Mouse (Mus musculus) limb, embryonic 14.5 days (tissue): ENCODE data around the gene Dpysl5. TPM values are rescaled to one million over a fixed set of nuclear protein-coding genes. Genes with fewer than 3 reads are reported as not detected.

Experiments used
- ATAC-seq: fragments of 200-750 bp; cut with Nextera tagmentation; 2 replicates; pipeline ENCODE4 v1.8.0; 2017; ENCODE audit warnings: low read depth, moderate number of reproducible peaks, moderate TSS enrichment; ENCODE audit not compliant: low FRiP score
- DNase-seq: peaks from one replicate; pipeline ENCODE4 v3.0.0-alpha.2; 2015; ENCODE audit warnings: low spot score
- H3K27ac ChIP-seq: fragments of 300-500 bp; sonication (generic); replicated peaks from 2 replicates; pipeline ENCODE4 v1.5.1; 2014; ENCODE audit warnings: low read depth, mild to moderate bottlenecking, low read length, moderate library complexity, mixed read lengths
- H3K27me3 ChIP-seq: fragments of 300-500 bp; sonication (generic); 2 replicates; pipeline ENCODE4 v1.6.1; 2014; ENCODE audit warnings: low read length, mixed read lengths; ENCODE audit not compliant: control insufficient read depth, insufficient read depth
- H3K36me3 ChIP-seq: fragments of 300-500 bp; sonication (generic); 2 replicates; pipeline ENCODE4 v1.6.1; 2014; ENCODE audit warnings: mild to moderate bottlenecking, low read length, moderate library complexity, mixed read lengths; ENCODE audit not compliant: control insufficient read depth, insufficient read depth
- H3K4me1 ChIP-seq: fragments of 300-500 bp; sonication (generic); 2 replicates; pipeline ENCODE4 v1.6.1; 2014; ENCODE audit warnings: antibody characterized with exemption, low read length, mixed read lengths; ENCODE audit not compliant: control insufficient read depth, insufficient read depth
- H3K4me2 ChIP-seq: fragments of 300-500 bp; sonication (generic); replicated peaks from 2 replicates; pipeline ENCODE4 v1.6.1; 2014; ENCODE audit warnings: low read depth, mild to moderate bottlenecking, low read length, moderate library complexity; ENCODE audit not compliant: severe bottlenecking
- H3K4me3 ChIP-seq: fragments of 300-500 bp; sonication (generic); replicated peaks from 2 replicates; pipeline ENCODE4 v1.5.1; 2014; ENCODE audit warnings: low read length
- H3K9ac ChIP-seq: fragments of 300-500 bp; sonication (generic); 2 replicates; pipeline ENCODE4 v1.6.1; 2014; ENCODE audit warnings: mild to moderate bottlenecking, low read depth, low read length, moderate library complexity; ENCODE audit not compliant: severe bottlenecking
- H3K9me3 ChIP-seq: fragments of 300-500 bp; sonication (generic); 2 replicates; pipeline ENCODE4 v1.6.1; 2016; ENCODE audit warnings: low read length; ENCODE audit not compliant: control insufficient read depth
- POLR2A ChIP-seq: fragments of 200-500 bp; IDR thresholded peaks from 2 replicates; pipeline ENCODE4 v1.8.0; 2012; ENCODE audit warnings: inconsistent platforms, mild to moderate bottlenecking, moderate library complexity, borderline replicate concordance; ENCODE audit not compliant: insufficient read depth, insufficient read length; ENCODE audit errors: extremely low read depth
- WGBS: fragments of 180-500 bp; shearing (Covaris S2); extraction: QIAGEN DNeasy Blood & Tissue Kit; methylation state at CpG from one replicate; pipeline ENCODE4 v1.1.7; 2014; 5-methylcytosine and 5-hydroxymethylcytosine counted together
- polyA plus RNA-seq, 2 experiments: library from polyadenylated mRNA; depleted of rRNA in 1 of 2; stranded (reverse) in 1 of 2; unstranded in 1 of 2; fragments of >200 nt; fragmentation: Nextera tagmentation in 1 of 2; extraction: Ambion mirVana in 1 of 2; gene quantifications; 2 replicates each; pipeline versions ENCODE4 v1.2.1 to v1.2.3; 2012 to 2014

Gene Dpysl5
- polyA plus RNA-seq, 2 experiments: 4.6 to 9.2 TPM

- H3K36me3 ChIP-seq: no peaks in the 10 kb centered on the region
- H3K4me2 ChIP-seq: peak overlapping the region; percentile 88
- H3K4me1 ChIP-seq: peaks cover 9% of the 10 kb centered on the region
- no peak for TF ChIP-seq POLR2A
- no peak overlapping the region for H3K27ac ChIP-seq
- DNase-seq (peak; percentile 8), ATAC-seq (no peak)
- WGBS: 1% methylated on average over 20 of the region's 20 CpGs
- peak overlapping the region; percentile 52 for H3K4me3 ChIP-seq
- H3K9me3 ChIP-seq: no peaks in the 10 kb centered on the region
- H3K27me3 ChIP-seq: peaks cover 45% of the 10 kb centered on the region
- peak overlapping the region; percentile 55; the same call in 1 of the 2 replicates for H3K9ac ChIP-seq
Observed at GRCm38 (mm10) chr5:30713299-30713675, 1.9 kb downstream of the Dpysl5 start.

GRCm38 (mm10) chr5:30713691-30714090 is 2.3 kb downstream of the Dpysl5 start:
- H3K27me3 ChIP-seq: peaks cover 45% of the 10 kb centered on the region
- H3K4me3 ChIP-seq: peak overlapping the region; percentile 52
- no peak overlapping the region for H3K27ac ChIP-seq
- peak overlapping the region; percentile 88 for H3K4me2 ChIP-seq
- no peaks in the 10 kb centered on the region for H3K9me3 ChIP-seq
- no peak overlapping the region for H3K9ac ChIP-seq
- WGBS: 25% methylated on average over 11 of the region's 11 CpGs
- DNase-seq (no peak), ATAC-seq (no peak)
- peaks cover 9% of the 10 kb centered on the region for H3K4me1 ChIP-seq
- no peaks in the 10 kb centered on the region for H3K36me3 ChIP-seq
- TF ChIP-seq POLR2A: no peak

- no peak for TF ChIP-seq POLR2A
- no peaks in the 10 kb centered on the region for H3K36me3 ChIP-seq
- H3K9me3 ChIP-seq: no peaks in the 10 kb centered on the region
- WGBS: 93% methylated on average over 2 of the region's 2 CpGs
- ATAC-seq: no peak
- no peak overlapping the region for H3K4me3 ChIP-seq
- peaks cover 34% of the 10 kb centered on the region for H3K27me3 ChIP-seq
- no peak overlapping the region for H3K4me2 ChIP-seq
- peaks cover 9% of the 10 kb centered on the region for H3K4me1 ChIP-seq
- no peak overlapping the region for H3K27ac ChIP-seq
- DNase-seq: no peak
- no peak overlapping the region for H3K9ac ChIP-seq
Observed at GRCm38 (mm10) chr5:30716311-30716710, 4.9 kb downstream of the Dpysl5 start.

DNA sequence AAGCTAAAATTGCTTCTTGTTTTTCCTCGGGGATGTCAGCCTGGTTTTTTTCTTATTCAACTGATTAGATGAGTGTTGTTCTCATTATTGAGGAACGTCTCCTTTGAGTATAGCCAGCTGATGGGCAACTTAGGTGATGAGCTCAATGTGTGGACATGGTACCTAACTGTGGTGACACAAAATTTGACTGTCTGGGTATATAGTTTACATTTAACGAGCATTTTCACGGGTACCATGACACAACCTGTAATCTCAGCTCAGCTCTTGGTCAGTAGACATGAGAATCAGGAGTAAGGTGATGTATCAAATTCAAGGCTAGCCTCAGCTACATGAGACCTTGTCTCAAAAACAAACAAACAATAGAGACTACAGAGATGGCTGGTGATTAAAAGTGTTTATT is 6.1 kb downstream of the Dpysl5 start:
- Histone ChIP-seq H3K4me3 (no peak overlapping the region), H3K36me3 (no peaks in the 10 kb centered on the region), H3K4me2 (no peak overlapping the region), H3K4me1 (peaks cover 4% of the 10 kb centered on the region), H3K9me3 (no peaks in the 10 kb centered on the region), H3K27me3 (peaks cover 23% of the 10 kb centered on the region), H3K27ac (no peak overlapping the region), H3K9ac (no peak overlapping the region)
- no peak for DNase-seq
- TF ChIP-seq POLR2A: no peak
- 75% methylated on average over 4 of the region's 4 CpGs for WGBS
- no peak for ATAC-seq

DNA sequence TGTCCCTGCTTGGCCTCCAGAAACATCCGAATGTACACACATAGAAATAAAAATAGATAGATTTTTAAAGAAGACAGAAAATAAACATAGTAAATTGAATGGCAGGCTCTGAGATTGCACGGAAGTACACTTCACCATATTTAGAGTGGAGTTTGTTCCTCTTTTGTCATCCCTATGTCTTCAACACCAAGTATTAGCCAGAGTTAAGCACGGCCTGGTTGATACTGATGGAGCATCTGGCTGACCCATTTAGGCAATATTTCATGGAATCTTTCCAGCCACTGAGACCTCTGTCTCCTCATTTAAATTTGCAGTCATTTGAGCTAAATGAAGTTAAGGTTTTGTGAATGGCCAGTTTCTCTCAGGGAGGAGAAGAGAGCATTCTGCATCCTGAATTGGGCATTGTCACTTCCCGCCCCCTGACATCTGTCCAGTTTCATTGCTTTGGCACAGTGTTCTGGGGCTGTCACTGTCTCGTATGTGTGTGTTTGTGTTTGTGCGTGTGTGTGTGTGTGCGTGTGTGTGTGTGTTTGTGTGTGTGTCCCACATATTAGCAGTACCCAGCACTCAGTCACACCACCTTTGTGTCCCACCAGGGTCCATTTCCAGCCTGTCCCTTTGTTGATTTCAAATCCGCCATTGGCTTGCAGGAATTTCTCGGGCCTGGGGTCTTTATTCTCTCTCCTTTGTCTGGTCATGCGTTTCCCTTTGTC is 6.8 kb downstream of the Dpysl5 start:
- Histone ChIP-seq H3K9ac (no peak overlapping the region), H3K27me3 (peaks cover 16% of the 10 kb centered on the region), H3K4me1 (no peaks in the 10 kb centered on the region), H3K36me3 (no peaks in the 10 kb centered on the region), H3K9me3 (no peaks in the 10 kb centered on the region), H3K4me3 (no peak overlapping the region), H3K4me2 (no peak overlapping the region), H3K27ac (no peak overlapping the region)
- no peak for TF ChIP-seq POLR2A
- DNase-seq (no peak), ATAC-seq (no peak)
- WGBS: 87% methylated on average over 10 of the region's 10 CpGs

DNA sequence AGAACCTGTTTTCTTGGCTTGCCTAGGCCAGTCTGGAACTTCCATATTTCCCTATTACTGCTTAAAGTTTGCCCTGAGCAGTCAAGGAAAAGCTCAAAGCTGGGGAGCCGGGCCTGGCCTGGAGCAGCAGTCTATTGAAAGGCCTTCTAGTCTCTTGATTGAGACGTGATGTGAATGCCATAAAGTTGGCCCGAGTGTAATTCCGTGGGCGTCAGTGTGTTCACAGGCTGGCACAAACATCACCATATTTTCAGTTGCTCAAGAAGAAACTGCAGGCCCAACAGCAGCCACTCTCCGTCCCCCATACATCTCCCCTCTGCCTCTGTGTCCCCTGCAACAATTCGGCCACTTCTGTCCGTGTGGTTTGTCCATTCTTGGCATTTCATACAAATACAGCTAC is 10.6 kb downstream of the Dpysl5 start:
- 87% methylated on average over 8 of the region's 8 CpGs for WGBS
- H3K36me3 ChIP-seq: no peaks in the 10 kb centered on the region
- no peak overlapping the region for H3K9ac ChIP-seq
- no peak overlapping the region for H3K27ac ChIP-seq
- H3K9me3 ChIP-seq: no peaks in the 10 kb centered on the region
- H3K4me2 ChIP-seq: no peak overlapping the region
- DNase-seq (no peak), ATAC-seq (no peak)
- no peaks in the 10 kb centered on the region for H3K27me3 ChIP-seq
- no peaks in the 10 kb centered on the region for H3K4me1 ChIP-seq
- no peak overlapping the region for H3K4me3 ChIP-seq
- no peak for TF ChIP-seq POLR2A
